Mouse (Mus musculus) neural tube, embryonic 15.5 days (tissue): ENCODE results near the gene Antxr2. TPM values are rescaled to one million over a fixed set of nuclear protein-coding genes. Genes with fewer than 3 reads are reported as not detected.

Experiments
- ATAC-seq: fragments of 200-750 bp; cut with Nextera tagmentation; 2 replicates; pipeline ENCODE4 v1.8.0; 2017; ENCODE audit warnings: mild to moderate bottlenecking, moderate TSS enrichment, moderate library complexity; ENCODE audit not compliant: low FRiP score
- H3K27ac ChIP-seq: fragments of 300-500 bp; sonication (generic); replicated peaks from 2 replicates; pipeline ENCODE4 v1.5.1; 2015; ENCODE audit warnings: mild to moderate bottlenecking, inconsistent platforms
- H3K27me3 ChIP-seq: fragments of 300-500 bp; sonication (generic); replicated peaks from 2 replicates; pipeline ENCODE4 v1.6.1; 2015; ENCODE audit warnings: inconsistent platforms
- H3K36me3 ChIP-seq: fragments of 300-500 bp; sonication (generic); 2 replicates; pipeline ENCODE4 v1.6.1; 2015; ENCODE audit warnings: inconsistent platforms
- H3K4me1 ChIP-seq: fragments of 300-500 bp; sonication (generic); 2 replicates; pipeline ENCODE4 v1.6.1; 2015; ENCODE audit warnings: inconsistent platforms
- H3K4me2 ChIP-seq: fragments of 300-500 bp; sonication (generic); 2 replicates; pipeline ENCODE4 v1.6.1; 2015; ENCODE audit warnings: inconsistent platforms, mild to moderate bottlenecking, moderate library complexity
- H3K4me3 ChIP-seq: fragments of 300-500 bp; sonication (generic); replicated peaks from 2 replicates; pipeline ENCODE4 v1.5.1; 2015; ENCODE audit warnings: mild to moderate bottlenecking, inconsistent platforms
- H3K9ac ChIP-seq: fragments of 300-500 bp; sonication (generic); replicated peaks from 2 replicates; pipeline ENCODE4 v1.6.1; 2015; ENCODE audit warnings: mild to moderate bottlenecking, inconsistent platforms
- H3K9me3 ChIP-seq: fragments of 300-500 bp; sonication (generic); replicated peaks from 2 replicates; pipeline ENCODE4 v1.6.1; 2016; ENCODE audit warnings: inconsistent platforms
- WGBS: fragments of 180-500 bp; shearing (Covaris S2); methylation state at CpG from one replicate; pipeline ENCODE4 v1.1.7; 2015; ENCODE audit warnings: mixed read lengths; 5-methylcytosine and 5-hydroxymethylcytosine counted together
- polyA plus RNA-seq: library from polyadenylated mRNA; unstranded; fragments of >200 nt; fragmentation: Nextera tagmentation; extraction: Ambion mirVana; gene quantifications from 2 replicates; pipeline ENCODE4 v1.2.1, GENCODE M21; 2015

Gene Antxr2
- polyA plus RNA-seq, 1 experiment from 2014 or later = 7.3 TPM

- no peaks in the 10 kb centered on the region for H3K9me3 ChIP-seq
- H3K36me3 ChIP-seq = no peaks in the 10 kb centered on the region
- no peak overlapping the region for H3K4me3 ChIP-seq
- no peaks in the 10 kb centered on the region for H3K4me1 ChIP-seq
- H3K27me3 ChIP-seq = no peaks in the 10 kb centered on the region
- no peak for ATAC-seq
- no peak overlapping the region for H3K27ac ChIP-seq
- no peak overlapping the region for H3K9ac ChIP-seq
- H3K4me2 ChIP-seq = no peak overlapping the region
- WGBS = 95% methylated on average over 2 of the region's 2 CpGs
Observed at GRCm38 (mm10) chr5:98024545-98024944, 6.3 kb downstream of the Antxr2 start.

DNA sequence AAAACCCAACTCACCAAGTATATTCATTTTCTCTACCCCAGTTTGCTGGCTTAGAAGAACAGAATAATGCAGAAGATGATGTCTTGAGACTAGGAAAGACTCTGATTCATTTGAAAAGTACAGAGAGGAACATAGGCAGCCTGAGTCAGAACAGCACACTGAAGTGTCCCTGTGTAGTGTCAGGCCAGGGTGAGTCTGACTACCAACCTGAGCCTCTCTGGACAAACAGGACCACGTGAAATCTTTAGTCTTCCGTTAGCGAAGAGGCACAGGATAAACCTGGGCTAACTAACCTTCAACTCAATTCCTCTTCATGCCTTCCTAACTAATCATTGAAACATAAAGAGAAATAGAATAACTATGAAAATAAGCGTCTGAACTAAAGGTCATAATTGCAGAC lies 9.3 kb downstream of the Antxr2 start:
- Histone ChIP-seq H3K4me2 (no peak overlapping the region), H3K4me1 (peaks cover 6% of the 10 kb centered on the region; the same call in 1 of the 2 replicates), H3K36me3 (no peaks in the 10 kb centered on the region), H3K27ac (no peak overlapping the region), H3K9ac (no peak overlapping the region), H3K27me3 (no peaks in the 10 kb centered on the region), H3K4me3 (no peak overlapping the region), H3K9me3 (no peaks in the 10 kb centered on the region)
- WGBS = 94% methylated on average over 4 of the region's 4 CpGs
- ATAC-seq = no peak

DNA sequence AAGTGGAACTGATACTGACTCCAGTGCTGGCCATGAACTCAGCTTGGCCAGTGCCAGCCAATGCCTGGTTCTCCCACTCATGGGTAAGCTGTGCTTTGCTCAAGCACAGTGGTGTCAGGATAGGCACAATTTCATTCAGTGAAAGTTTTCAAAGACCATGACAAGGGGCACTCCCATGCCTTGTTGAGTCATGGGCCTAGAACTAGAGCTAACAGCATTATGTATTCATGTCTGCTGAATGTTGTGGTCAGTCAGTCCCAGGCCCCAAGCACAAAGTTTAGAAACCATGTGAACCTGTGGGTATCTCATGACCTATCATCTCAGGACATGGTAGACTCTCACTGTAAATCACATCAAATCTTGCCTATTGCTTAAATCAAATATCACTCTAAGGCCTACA lies 10.2 kb downstream of the Antxr2 start:
- Histone ChIP-seq H3K9me3 (no peaks in the 10 kb centered on the region), H3K4me2 (no peak overlapping the region), H3K27me3 (no peaks in the 10 kb centered on the region), H3K36me3 (no peaks in the 10 kb centered on the region), H3K4me1 (peaks cover 8% of the 10 kb centered on the region; the same call in 1 of the 2 replicates), H3K4me3 (no peak overlapping the region), H3K27ac (no peak overlapping the region), H3K9ac (no peak overlapping the region)
- ATAC-seq = no peak

- Histone ChIP-seq H3K36me3 (no peaks in the 10 kb centered on the region), H3K9ac (no peak overlapping the region), H3K4me3 (no peak overlapping the region), H3K4me2 (no peak overlapping the region), H3K9me3 (no peaks in the 10 kb centered on the region), H3K27me3 (no peaks in the 10 kb centered on the region), H3K4me1 (peaks cover 8% of the 10 kb centered on the region; the same call in 1 of the 2 replicates), H3K27ac (no peak overlapping the region)
- ATAC-seq = no peak
- WGBS = 38% methylated on average over 1 of the region's 1 CpGs
Observed at GRCm38 (mm10) chr5:98019396-98019795, 11.4 kb downstream of the Antxr2 start.

DNA sequence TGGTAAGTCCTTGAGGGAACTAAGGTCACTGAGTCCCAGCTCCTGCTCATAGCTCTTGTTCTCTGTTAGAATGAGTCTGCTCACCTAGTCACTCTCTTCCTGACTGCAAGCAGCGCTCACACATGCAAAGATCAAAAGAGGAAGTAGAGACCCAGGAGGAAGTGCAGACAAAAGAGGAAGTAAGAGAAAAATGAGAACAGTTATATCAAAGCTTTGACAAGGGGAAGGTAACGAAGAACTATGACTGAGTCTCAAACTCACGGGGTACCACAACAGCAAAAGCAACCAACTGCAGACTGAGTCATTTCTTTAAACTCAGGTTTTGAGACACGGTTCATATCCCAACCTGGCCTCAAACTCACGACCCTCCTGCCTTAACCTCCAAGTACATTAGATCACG lies 12.7 kb downstream of the Antxr2 start:
- Histone ChIP-seq H3K27me3 (no peaks in the 10 kb centered on the region), H3K9me3 (no peaks in the 10 kb centered on the region), H3K36me3 (no peaks in the 10 kb centered on the region), H3K4me2 (no peak overlapping the region), H3K9ac (no peak overlapping the region), H3K4me3 (no peak overlapping the region), H3K27ac (no peak overlapping the region), H3K4me1 (peaks cover 8% of the 10 kb centered on the region; the same call in 1 of the 2 replicates)
- no peak for ATAC-seq
- 89% methylated on average over 6 of the region's 6 CpGs for WGBS

GRCm38 (mm10) chr5:98016247-98017203 lies 14.3 kb downstream of the Antxr2 start:
- Histone ChIP-seq H3K4me1 (peaks cover 8% of the 10 kb centered on the region; the same call in 1 of the 2 replicates), H3K27ac (no peak overlapping the region), H3K27me3 (no peaks in the 10 kb centered on the region), H3K36me3 (no peaks in the 10 kb centered on the region), H3K4me2 (peak overlapping the region; percentile 15; the same call in 1 of the 2 replicates), H3K9ac (no peak overlapping the region), H3K9me3 (no peaks in the 10 kb centered on the region), H3K4me3 (no peak overlapping the region)
- WGBS = 64% methylated on average over 20 of the region's 20 CpGs
- ATAC-seq = no peak; the same call in 1 of the 2 replicates

DNA sequence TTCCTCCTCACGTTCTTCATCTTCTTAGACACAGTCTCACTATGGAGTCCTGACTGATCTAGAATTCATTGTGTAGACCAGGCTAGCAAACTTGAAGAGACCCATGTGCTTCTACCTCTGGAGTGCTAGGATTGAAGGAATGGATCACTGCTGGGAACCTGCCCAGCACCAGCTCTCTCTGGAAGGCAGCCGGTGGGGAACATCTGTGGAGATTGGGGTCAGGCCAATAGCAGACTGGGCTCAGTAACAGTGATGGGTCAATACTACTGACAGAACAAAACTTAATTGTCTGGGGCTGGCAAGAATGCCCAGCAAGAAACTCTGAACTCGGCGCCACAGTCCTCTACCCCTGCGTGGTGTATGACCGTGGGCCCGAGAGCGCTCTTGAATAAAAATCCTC lies 25.1 kb downstream of the Antxr2 start:
- WGBS = 96% methylated on average over 8 of the region's 8 CpGs
- Histone ChIP-seq H3K9me3 (no peaks in the 10 kb centered on the region), H3K4me2 (no peak overlapping the region), H3K9ac (no peak overlapping the region), H3K36me3 (no peaks in the 10 kb centered on the region), H3K27me3 (no peaks in the 10 kb centered on the region), H3K4me1 (no peaks in the 10 kb centered on the region), H3K4me3 (no peak overlapping the region), H3K27ac (no peak overlapping the region)
- no peak for ATAC-seq

DNA sequence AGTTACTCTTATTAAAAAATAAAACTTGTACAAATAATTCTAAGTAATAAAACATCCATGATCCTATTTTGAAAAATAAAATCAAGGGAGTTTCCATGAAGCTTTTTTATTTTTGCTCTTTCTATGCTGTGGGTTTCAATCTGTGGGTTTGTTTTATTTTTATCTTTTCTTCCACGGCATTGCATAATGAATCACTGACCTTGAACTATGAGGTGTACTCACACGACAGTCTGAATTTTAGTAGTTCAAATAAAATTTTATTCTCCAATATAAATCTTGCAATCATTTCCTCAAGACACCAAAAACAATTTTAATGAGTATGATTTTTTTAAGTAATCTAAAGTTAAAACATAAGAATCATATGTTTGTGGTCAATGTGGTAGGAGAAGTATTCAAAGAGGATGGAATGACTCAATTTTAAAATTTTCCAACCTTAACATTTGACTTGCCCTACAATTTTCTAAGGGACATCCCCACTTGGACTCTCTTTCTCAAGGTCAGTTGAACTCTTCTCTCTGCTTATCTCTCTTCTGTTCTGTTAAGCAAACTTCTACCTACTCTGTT lies 31.5 kb downstream of the Antxr2 start:
- no peak for ATAC-seq
- Histone ChIP-seq H3K27ac (no peak overlapping the region), H3K4me1 (no peaks in the 10 kb centered on the region), H3K9me3 (no peaks in the 10 kb centered on the region), H3K9ac (no peak overlapping the region), H3K4me3 (no peak overlapping the region), H3K36me3 (no peaks in the 10 kb centered on the region), H3K4me2 (no peak overlapping the region), H3K27me3 (no peaks in the 10 kb centered on the region)
- WGBS = 77% methylated on average over 2 of the region's 2 CpGs

DNA sequence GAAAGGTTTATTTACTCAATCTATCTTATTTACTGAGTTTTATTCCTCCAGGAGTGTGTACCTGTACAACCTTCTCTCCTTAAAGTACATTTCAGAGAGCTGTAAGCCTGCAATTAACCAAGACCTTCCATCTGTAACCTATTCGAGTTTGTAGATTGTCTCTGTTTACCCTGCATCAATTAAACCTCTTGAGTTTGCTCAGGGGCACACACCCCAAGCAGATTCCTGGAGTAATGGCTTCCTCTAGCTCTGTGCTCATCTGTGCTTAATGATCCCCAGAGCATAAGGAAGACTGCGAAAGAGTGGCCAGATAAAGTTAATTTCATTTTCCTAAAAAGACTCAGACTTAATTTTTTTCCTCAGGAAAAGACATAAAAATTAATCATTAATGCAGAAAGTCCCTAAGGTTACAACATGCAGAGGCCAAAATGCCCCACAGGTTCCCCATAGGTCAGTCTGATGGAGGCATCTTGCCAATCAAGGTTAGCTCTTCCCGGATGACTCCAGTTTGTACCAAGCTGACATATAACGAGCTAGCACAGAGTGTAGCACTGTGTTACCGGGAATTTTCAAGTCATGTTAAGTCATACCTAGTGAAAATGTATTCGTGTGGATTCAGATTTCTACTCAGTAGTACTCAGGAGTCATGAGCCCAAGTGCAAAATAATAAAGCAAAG lies 34.2 kb downstream of the Antxr2 start:
- 64% methylated on average over 6 of the region's 6 CpGs for WGBS
- ATAC-seq = no peak

GRCm38 (mm10) chr5:97995881-97996280 lies 35.0 kb downstream of the Antxr2 start:
- WGBS = 79% methylated on average over 4 of the region's 4 CpGs
- Histone ChIP-seq H3K27ac (no peak overlapping the region), H3K36me3 (no peaks in the 10 kb centered on the region), H3K9me3 (no peaks in the 10 kb centered on the region), H3K4me2 (no peak overlapping the region), H3K27me3 (no peaks in the 10 kb centered on the region), H3K4me3 (no peak overlapping the region), H3K9ac (no peak overlapping the region), H3K4me1 (no peaks in the 10 kb centered on the region)
- ATAC-seq = no peak

More for the DNA sequence above, 34.2 kb downstream of the Antxr2 start:
- H3K9me3 ChIP-seq = no peaks in the 10 kb centered on the region
- no peaks in the 10 kb centered on the region for H3K4me1 ChIP-seq
- H3K27ac ChIP-seq = no peak overlapping the region
- no peaks in the 10 kb centered on the region for H3K36me3 ChIP-seq
- no peak overlapping the region for H3K4me3 ChIP-seq
- no peaks in the 10 kb centered on the region for H3K27me3 ChIP-seq
- no peak overlapping the region for H3K9ac ChIP-seq
- H3K4me2 ChIP-seq = no peak overlapping the region

GRCm38 (mm10) chr5:97986656-97987294 lies 44.1 kb downstream of the Antxr2 start:
- no peak overlapping the region for H3K9ac ChIP-seq
- H3K27ac ChIP-seq = no peak overlapping the region
- no peaks in the 10 kb centered on the region for H3K4me1 ChIP-seq
- no peaks in the 10 kb centered on the region for H3K36me3 ChIP-seq
- no peak overlapping the region for H3K4me3 ChIP-seq
- WGBS = 91% methylated on average over 4 of the region's 4 CpGs
- no peak for ATAC-seq
- no peak overlapping the region for H3K4me2 ChIP-seq
- no peaks in the 10 kb centered on the region for H3K27me3 ChIP-seq
- H3K9me3 ChIP-seq = no peaks in the 10 kb centered on the region
